ENCODE assay signal across 8 mouse cellular contexts in the genomic region with DNA sequence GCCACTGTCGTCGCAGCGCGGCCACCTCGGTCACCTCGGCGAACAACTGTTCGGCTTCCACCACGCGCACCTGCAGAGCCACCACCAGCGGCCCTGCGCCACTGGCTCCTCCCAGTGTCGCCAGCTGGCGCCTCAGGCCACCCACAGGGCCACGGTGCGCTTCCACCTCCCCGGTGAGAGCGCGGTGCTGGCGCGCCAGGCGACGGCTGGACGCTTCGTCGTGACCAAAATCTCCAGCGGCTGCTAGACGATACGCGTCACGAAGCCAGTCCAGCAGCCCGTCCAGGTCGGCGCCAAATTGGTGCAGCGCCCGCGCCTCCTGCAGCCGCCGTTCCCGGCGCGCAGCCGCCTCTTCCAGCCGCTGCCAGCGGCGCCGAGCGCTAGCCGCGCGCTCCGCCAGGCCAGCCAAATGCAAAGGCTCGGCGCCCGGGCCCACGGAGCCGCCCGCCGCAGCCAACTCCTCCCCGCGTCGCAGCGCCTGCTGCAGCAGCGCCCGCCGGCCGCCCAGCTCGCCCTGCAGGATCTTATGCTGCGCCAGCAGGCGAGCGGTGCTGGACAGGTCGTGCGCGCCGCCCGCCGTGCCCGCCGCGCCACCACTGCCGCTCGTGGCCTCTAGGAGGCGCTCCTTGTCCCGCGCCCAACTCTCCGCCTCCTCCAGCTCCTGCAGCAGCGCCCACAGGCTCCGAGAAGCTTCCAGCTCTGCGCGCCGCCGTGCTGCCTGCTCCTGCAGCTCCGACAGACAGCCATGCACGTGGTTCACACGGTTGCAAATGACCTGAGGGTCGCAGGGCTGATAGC. TPM values are rescaled to one million over a fixed set of nuclear protein-coding genes. Genes with fewer than 3 reads are reported as not detected.
DNase-seq lines count a peak whose midpoint lies in the region; ATAC-seq and TF ChIP-seq lines count a peak whose summit lies in the region.

No protein-coding gene starts in this region.

- TF ChIP-seq EP300 in lung, postnatal 0 days (IDR thresholded peaks at IDR 0.05), result no peak

- H3K27me3 ChIP-seq in forebrain, embryonic 16.5 days (replicated peaks; ENCODE audit: control insufficient read depth, insufficient read depth, low read length), result peaks cover 63% of the 10 kb centered on the region
- H3K27me3 ChIP-seq in lung, postnatal 0 days (replicated peaks; ENCODE audit: insufficient read depth, low read length), result peaks cover 49% of the 10 kb centered on the region

- peak overlapping the region; percentile 51; the same call in 1 of the 2 replicates for H3K9ac ChIP-seq in forebrain, embryonic 16.5 days (replicated peaks; ENCODE audit: low read depth, low read length)
- H3K9ac ChIP-seq in lung, postnatal 0 days (replicated peaks; ENCODE audit: low read depth), result no peak overlapping the region

- H3K27ac ChIP-seq in forebrain, embryonic 16.5 days (ENCODE audit: low read length), result no peak overlapping the region
- H3K27ac ChIP-seq in layer of hippocampus, adult 2 months, result peak overlapping the region; percentile 46; the same call in 1 of the 2 replicates
- no peak overlapping the region for H3K27ac ChIP-seq in lung, postnatal 0 days (ENCODE audit: low read length)

- TF ChIP-seq CTCF in layer of hippocampus, adult 2 months (conservative IDR thresholded peaks at IDR 0.05), result peak; percentile 86
- peak; percentile 83 for TF ChIP-seq CTCF in lung, postnatal 0 days (IDR thresholded peaks at IDR 0.05)

- H3K4me3 ChIP-seq in forebrain, embryonic 16.5 days (replicated peaks; ENCODE audit: low read length), result peak overlapping the region; percentile 47
- peak overlapping the region; percentile 38 for H3K4me3 ChIP-seq in layer of hippocampus, adult 2 months
- H3K4me3 ChIP-seq in lung, postnatal 0 days (ENCODE audit: low read depth, low read length), result peak overlapping the region; percentile 33

- peak; percentile 75 for ATAC-seq in forebrain, embryonic 16.5 days
- peak; percentile 90 for ATAC-seq in lung, postnatal 0 days

- WGBS in forebrain, embryonic 16.5 days, result under 1% methylated on average over 94 of the region's 96 CpGs
- under 1% methylated on average over 87 of the region's 96 CpGs for WGBS in lung, postnatal 0 days

- H3K4me2 ChIP-seq in forebrain, embryonic 16.5 days (ENCODE audit: low read length), result peak overlapping the region; percentile 64
- H3K4me2 ChIP-seq in lung, postnatal 0 days (replicated peaks; ENCODE audit: low read depth, low read length), result peak overlapping the region; percentile 72

- peak; percentile 86 for DNase-seq in R1 (ENCODE audit: low read depth, low spot score)
- peak; percentile 88 for DNase-seq in cerebellum, adult 9-10 months
- peak; percentile 85 for DNase-seq in heart, postnatal 4 days
- peak; percentile 56 to 82 for DNase-seq in layer of hippocampus, adult 2 months (ENCODE audit: low spot score in 2 of 2)
- DNase-seq in lung, postnatal 0 days (ENCODE audit: low spot score), result peak; percentile 83
- DNase-seq in ovary, postnatal 10 days (ENCODE audit: low spot score), result peak; percentile 61
- DNase-seq in thymus, postnatal 14 days, result peak; percentile 58

- H3K9me3 ChIP-seq in forebrain, embryonic 16.5 days (ENCODE audit: control insufficient read depth, low read length), result 0 out of 2 replicates have a peak, but pooled peaks cover 4% of the 10 kb centered on the region
- peaks cover 3% of the 10 kb centered on the region; the same call in 1 of the 2 replicates for H3K9me3 ChIP-seq in lung, postnatal 0 days (ENCODE audit: low read length)

- peaks cover 16% of the 10 kb centered on the region for H3K4me1 ChIP-seq in forebrain, embryonic 16.5 days (replicated peaks; ENCODE audit: control insufficient read depth, insufficient read depth, low read length)
- peaks cover 9% of the 10 kb centered on the region; the same call in 1 of the 2 replicates for H3K4me1 ChIP-seq in lung, postnatal 0 days (ENCODE audit: insufficient read depth, low read depth, low read length)

- H3K36me3 ChIP-seq in forebrain, embryonic 16.5 days (ENCODE audit: control insufficient read depth, insufficient read depth), result no peaks in the 10 kb centered on the region
- H3K36me3 ChIP-seq in lung, postnatal 0 days (ENCODE audit: insufficient read depth, low read length), result no peaks in the 10 kb centered on the region

RNA-seq across cellular contexts. Expression of a gene that starts 38.9 kb away (rescaled TPM):
- 2.3 and 2.5 TPM in 2 replicates for polyA plus RNA-seq in forebrain, embryonic 16.5 days (2015; fragmentation: Nextera tagmentation; extraction: Ambion mirVana)
- under 1 TPM; 0.32 to 0.50 TPM for total RNA-seq in heart, postnatal 4 days (2021)
- total RNA-seq in layer of hippocampus, adult 2 months (2021), result 100 to 1,000 TPM; 147 TPM
- polyA plus RNA-seq in lung, postnatal 0 days (2015; fragmentation: Nextera tagmentation; extraction: Ambion mirVana), result 0.20 and 0.21 TPM in 2 replicates

RNA-seq across cellular contexts. Expression of a gene that starts 39.2 kb away (rescaled TPM):
- 14.9 and 16.8 TPM in 2 replicates for polyA plus RNA-seq in forebrain, embryonic 16.5 days (2015; fragmentation: Nextera tagmentation; extraction: Ambion mirVana)
- total RNA-seq in heart, postnatal 4 days (2021), result 10 to 100 TPM; 36.3 to 44.5 TPM
- total RNA-seq in layer of hippocampus, adult 2 months (2021), result 10 to 100 TPM; 17.5 to 18.1 TPM
- 61.7 and 63.4 TPM in 2 replicates for polyA plus RNA-seq in lung, postnatal 0 days (2015; fragmentation: Nextera tagmentation; extraction: Ambion mirVana)

RNA-seq across cellular contexts. Expression of a gene that starts 51.4 kb away (rescaled TPM):
- not detected in 2 replicates for polyA plus RNA-seq in forebrain, embryonic 16.5 days (2015; fragmentation: Nextera tagmentation; extraction: Ambion mirVana)
- 1 to 10 TPM in 1 of 2 experiments, not detected in 1; 3.7 TPM for total RNA-seq in heart, postnatal 4 days (2021)
- not detected for total RNA-seq in layer of hippocampus, adult 2 months (2021)
- not detected in 2 replicates for polyA plus RNA-seq in lung, postnatal 0 days (2015; fragmentation: Nextera tagmentation; extraction: Ambion mirVana)

RNA-seq across cellular contexts. Expression of a gene that starts 52.8 kb away (rescaled TPM):
- polyA plus RNA-seq in forebrain, embryonic 16.5 days (2015; fragmentation: Nextera tagmentation; extraction: Ambion mirVana), result 88.1 and 95.5 TPM in 2 replicates
- 10 to 100 TPM; 18.4 to 19.8 TPM for total RNA-seq in heart, postnatal 4 days (2021)
- 10 to 100 TPM; 29.4 to 42.9 TPM for total RNA-seq in layer of hippocampus, adult 2 months (2021)
- polyA plus RNA-seq in lung, postnatal 0 days (2015; fragmentation: Nextera tagmentation; extraction: Ambion mirVana), result 31.1 and 31.2 TPM in 2 replicates

Comparison
In these comparisons a context has a peak if more than half of its experiments do, and no peak if none do; other contexts are left out.
1. RNA of a gene that starts 38.9 kb away (total RNA-seq): 147 TPM in layer of hippocampus, adult 2 months; 0.32 to 0.50 TPM in heart, postnatal 4 days; every median in the first group is over 10 times any median in the second.
2. Peak in every context shown above with its lines, with median percentiles within 50 percentile points of each other: DNase-seq and H3K4me3 ChIP-seq.